Mouse (Mus musculus) adrenal gland, postnatal 4 days (tissue): Measurements from ENCODE around the gene Sema5b. TPM values are rescaled to one million over a fixed set of nuclear protein-coding genes. Genes with fewer than 3 reads are reported as not detected.

Source experiments
- DNase-seq, 2 experiments: peaks; one replicate each; pipeline ENCODE4 v3.0.0; 2021 to 2022; ENCODE audit warnings: low spot score in 2 of 2, mixed read lengths in 2 of 2
- total RNA-seq, 2 experiments: library from RNA; stranded (reverse); gene quantifications; 2 replicates each; pipeline ENCODE4 v1.2.3; 2021

The Sema5b gene
- total RNA-seq, 2 experiments from 2014 or later, result 11.1 to 11.7 TPM

DNA sequence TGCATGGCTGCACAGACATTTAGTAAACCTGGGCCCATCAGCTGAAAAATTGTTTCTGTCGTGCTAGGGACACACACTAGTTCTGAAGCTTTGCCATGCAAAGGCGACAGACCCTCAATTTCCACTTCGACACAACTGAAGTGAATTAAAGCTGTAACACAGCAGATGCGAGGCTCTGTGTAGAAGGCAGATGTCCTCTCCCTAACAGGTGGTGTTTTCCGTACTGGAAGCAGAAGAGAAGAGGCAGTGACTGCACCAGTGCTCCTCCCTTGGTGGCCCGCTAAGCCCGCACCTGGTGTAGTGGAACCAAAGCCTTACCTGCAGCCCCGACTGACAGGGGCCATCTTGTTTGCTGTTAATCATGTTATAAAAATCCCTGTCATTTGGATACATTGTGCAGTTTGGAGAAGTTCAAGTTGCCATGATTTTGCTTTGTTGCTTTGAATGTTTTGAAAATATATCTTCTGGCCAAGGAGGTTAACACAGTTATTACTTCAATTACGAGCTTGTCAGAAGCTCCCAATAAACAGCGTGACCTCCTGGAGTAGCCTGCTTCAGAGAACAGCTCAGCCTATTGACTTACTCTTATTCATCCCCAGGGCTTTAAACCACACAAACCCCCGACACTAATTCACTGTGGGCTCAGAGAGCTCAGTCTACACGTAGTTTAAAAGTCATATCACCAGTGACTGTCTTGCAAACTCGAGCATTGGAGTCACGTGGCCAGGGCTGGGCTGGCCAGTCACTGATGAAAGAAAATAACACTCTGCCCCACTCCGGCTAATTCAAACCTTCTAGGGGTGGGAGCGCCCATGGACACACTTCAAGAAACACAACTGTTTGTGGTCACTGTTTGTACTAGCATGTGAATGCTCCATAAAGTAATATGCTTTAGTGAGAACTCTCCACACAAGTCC, 163.1 kb downstream of the Sema5b start:
- DNase-seq, result no peak

GRCm38 (mm10) chr16:35704796-35705195, 163.9 kb downstream of the Sema5b start:
- DNase-seq, result no peak

- no peak for DNase-seq
Measured at GRCm38 (mm10) chr16:35707004-35707403, 166.1 kb downstream of the Sema5b start.

DNA sequence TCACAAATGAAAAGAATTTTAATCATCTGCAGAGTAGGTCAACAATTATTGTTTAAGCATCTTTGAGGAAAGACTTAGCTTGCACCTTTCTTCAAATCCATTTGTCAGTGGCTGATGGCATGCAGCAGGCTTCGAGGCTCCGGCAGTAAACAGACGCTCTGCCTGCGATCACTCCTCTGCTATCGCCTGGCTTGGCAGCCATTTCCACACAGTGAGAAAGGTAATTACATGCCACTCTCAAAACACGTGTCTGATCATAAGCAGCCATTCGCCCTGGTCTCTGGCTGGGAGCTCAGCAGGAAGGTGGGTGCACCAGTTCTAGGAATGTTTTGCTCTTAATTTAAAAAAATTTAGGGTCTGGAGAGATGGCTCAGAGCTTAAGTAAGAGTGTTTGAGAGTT, 170.1 kb downstream of the Sema5b start:
- DNase-seq, result no peak

DNA sequence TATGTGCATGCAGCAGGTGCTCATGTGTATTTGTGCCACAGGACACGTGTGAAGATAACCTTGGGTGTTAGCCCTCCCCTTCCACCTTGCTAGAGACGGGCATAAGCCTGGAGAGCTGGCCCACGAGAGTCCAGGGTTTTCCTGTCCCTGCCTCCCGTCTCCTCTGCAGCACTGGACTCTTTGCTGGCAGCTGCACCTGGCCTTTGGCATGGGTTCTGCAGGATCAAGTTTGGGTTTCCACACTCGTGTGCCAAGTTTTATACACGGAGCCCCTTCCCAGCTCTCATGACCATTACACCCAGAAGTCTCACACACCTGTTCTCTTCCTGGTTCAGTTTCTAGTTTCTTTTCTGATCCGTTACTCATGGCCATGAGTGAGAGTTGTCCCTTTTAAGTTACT, 172.7 kb downstream of the Sema5b start:
- no peak for DNase-seq

Other genes starting within 250 kb of the Sema5b start
- 10 to 100 TPM; 27.8 to 29.3 TPM for gene Sec22a, start 177.2 kb upstream of the Sema5b start, total RNA-seq
- gene Pdia5, start 50.3 kb upstream of the Sema5b start, total RNA-seq, result 10 to 100 TPM; 23.0 to 27.5 TPM
- gene Dirc2, start 228.2 kb downstream of the Sema5b start, total RNA-seq, result 10 to 100 TPM; 30.6 to 33.0 TPM
- 1 to 10 TPM; 5.4 to 5.6 TPM for gene Hspbap1, start 229.2 kb downstream of the Sema5b start, total RNA-seq